Mouse (Mus musculus) T-helper 17 cell (primary cell): ENCODE data around the gene Tcaim.
"Not testable (repeated sequence)": the region's sequence is repeated elsewhere in the genome, so short reads cannot be mapped to it uniquely, and the experiment has no call there.

ENCODE experiments used
- in situ Hi-C, 2 experiments: fragments of 300-600 bp; cut with MboI, MseI; formaldehyde crosslinking; loops; 1 replicate in 1 of 2; 2 replicates in 1 of 2; pipeline ENCODE4 v1.15.1; 2025; ENCODE audit warnings: high pct_unique_total_duplicates in 2 of 2

Gene Tcaim

DNA sequence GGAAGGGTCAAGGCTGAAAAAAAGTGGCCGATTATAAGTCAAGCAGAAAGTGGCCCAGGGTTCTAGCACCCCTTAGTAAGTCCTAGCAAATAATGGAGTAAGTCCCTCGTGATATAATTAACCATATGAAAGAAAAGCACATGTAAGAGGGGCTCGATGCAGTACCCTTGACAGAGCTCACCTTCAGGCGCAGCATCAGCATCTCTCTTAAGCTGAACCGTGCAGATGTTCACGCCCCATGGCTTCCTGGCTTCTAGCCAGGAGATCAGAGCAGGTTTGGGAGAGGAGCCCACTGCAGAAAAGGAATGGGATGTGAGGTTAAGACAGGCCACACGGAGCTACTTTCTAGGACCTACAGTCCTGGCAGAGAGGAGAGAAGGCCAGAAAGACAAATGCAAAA lies 49.2 kb downstream of the Tcaim start:
- in situ Hi-C loops = loop anchor here in 1 of 2 experiments (5.0 kb wide), 1 partner anchor 38 kb away; no protein-coding TSS in a partner anchor

GRCm38 (mm10) chr9:122855141-122855540 lies 49.8 kb downstream of the Tcaim start:
- in situ Hi-C loops = not testable (repeated sequence)

DNA sequence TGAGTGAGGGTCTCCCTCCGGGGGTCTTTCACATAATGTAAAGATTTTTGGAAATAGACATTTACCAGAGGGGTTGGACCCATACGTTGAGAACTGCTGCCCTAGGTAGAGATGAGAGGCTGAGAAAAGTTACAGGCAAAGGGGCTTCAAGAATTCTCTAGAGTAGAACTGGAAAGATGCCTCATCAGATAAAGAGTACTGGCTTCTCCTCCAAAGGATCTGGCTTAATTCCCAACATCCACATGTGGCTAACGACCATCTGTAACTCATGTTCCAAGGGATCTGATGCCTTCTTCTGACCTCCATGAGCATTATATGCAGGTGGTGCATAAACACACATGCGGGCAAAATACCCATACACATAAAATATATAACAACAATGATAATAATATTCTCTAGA lies 50.3 kb downstream of the Tcaim start:
- in situ Hi-C loops = no loop called here

- in situ Hi-C loops = no loop called here
These were observed 51.4 kb downstream of the Tcaim start for GRCm38 (mm10) chr9:122856716-122857115.

DNA sequence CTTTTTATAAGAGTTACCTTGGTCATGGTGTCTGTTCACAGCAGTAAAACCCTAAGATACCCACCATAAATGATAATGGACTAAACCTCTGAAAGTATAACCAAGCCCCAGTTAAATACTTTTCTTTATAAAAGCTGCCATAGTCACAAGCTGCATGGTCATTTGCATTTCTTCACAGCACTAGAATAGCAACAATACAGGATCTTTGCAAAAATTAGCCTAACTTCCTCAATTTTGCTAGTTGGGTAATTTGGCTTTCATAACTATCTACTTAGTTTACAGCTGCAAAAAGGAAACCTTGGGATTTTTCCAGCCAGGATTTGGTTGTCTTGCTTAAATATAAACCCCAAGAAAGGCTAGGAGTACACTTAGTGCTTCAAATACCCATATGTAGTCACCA lies 55.4 kb downstream of the Tcaim start:
- in situ Hi-C loops = no loop called here

DNA sequence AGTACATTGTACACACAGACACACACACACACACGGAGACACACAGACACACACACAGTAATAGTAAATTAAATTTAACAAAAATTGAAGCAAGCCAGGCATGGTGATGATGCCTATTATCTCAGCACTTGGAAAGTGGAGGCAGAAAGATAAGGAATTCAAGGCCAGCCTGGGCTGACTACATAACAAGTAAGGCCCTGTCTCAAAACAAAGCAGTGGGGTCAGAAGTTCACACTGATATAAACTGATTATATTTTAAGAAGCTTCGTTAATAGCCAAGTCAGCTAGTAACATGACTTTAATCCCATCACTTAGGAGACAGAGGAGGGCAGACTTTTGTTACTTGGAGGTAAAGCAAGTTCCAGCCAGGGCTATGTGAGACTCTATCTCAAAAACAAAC lies 58.4 kb downstream of the Tcaim start:
- in situ Hi-C loops = no loop called here

GRCm38 (mm10) chr9:122864848-122865247 lies 59.5 kb downstream of the Tcaim start:
- in situ Hi-C loops = loop anchor here in 1 of 2 experiments (5.0 kb wide), 1 partner anchor 82 kb away; no protein-coding TSS in a partner anchor

- in situ Hi-C loops = loop anchor here in 1 of 2 experiments (5.0 kb wide), 1 partner anchor 82 kb away; no protein-coding TSS in a partner anchor
These were observed 60.4 kb downstream of the Tcaim start, which contains the start of gene Zfp445 for GRCm38 (mm10) chr9:122865697-122866166. Gene Zfp445 (minus strand): TSS chr9:122866006.

DNA sequence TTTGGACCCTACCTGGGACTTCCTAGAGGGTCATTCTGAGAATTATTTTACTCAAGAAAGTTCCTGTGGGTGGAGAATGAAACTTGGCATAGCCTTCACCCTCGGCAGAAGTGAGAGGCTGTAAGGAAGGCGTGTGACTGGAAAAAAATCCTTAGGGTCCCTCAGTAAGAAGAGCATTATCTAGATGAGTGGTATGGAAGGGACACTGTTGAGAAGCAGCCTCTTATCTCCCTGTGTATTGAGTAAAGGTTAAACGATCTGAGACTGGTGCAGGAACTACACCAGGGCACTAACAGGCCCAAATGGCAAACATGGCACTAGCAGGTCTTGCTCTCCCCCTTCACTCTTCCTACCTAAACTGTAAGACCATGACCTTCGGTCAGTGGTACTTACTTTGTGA lies 60.9 kb downstream of the Tcaim start:
- in situ Hi-C loops = loop anchor here in 1 of 2 experiments (5.0 kb wide), 1 partner anchor 81 kb away; no protein-coding TSS in a partner anchor

DNA sequence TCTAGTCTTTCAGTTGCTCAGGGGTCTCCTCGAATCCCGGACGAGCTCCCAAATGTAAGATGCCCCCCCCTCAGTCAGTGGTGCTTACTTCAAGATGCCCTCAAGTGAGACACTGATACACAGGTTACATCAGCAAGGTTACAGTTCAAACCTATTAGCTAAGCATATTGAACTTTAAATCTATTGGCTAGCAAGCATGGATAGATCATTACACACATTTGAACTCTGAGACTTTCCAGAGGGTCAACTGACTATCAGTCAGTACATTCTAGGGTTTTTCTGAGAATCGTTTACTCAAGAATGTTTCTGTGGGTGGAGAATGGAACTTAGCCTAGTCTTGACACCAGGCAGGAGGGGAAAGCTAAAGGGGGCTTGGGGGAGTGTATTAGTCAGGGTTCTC lies 67.3 kb downstream of the Tcaim start:
- in situ Hi-C loops = no loop called here

DNA sequence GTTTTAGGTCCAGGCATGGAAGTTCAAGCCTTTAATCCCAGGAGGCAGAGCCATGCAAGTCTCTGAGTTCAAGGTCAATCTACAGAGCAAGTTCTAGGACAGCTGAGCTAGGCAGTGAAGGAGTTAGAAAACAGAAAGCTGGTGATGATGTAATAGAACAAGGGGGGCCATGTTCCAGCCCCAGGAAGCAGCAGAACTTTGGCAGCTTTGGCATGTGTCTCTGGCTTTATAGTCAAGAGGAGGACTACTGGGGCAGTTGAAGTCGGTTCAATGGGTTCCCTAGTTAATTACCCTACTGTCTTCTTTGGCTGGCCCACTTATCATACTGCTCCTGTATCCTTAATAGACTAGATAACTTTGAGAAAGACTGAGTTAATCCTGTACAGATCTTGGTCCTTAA lies 69.3 kb downstream of the Tcaim start:
- in situ Hi-C loops = no loop called here

GRCm38 (mm10) chr9:122875145-122875544 lies 69.8 kb downstream of the Tcaim start:
- in situ Hi-C loops = no loop called here

DNA sequence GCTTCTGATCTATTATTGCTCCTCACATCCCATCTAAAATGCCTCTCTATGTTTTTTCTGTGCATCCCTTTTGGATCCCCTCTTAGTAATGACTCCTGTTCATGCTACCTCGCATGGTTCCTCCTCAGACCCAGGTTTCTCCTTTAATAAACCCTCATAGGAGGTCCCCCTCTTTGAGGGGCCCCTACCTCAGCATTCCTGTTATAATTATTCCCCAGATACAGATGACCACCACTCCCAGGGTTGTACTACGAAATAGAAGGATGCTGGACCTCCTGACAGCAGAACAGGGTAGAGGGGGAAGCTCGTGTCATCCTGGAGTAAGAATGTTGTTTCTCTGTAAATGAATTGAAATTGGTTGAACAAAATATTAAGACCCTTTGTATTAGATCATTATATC lies 80.0 kb downstream of the Tcaim start, which contains the start of gene Zkscan7:
Gene Zkscan7, plus strand, starts transcription at position 301 of the 400 bp plus-strand sequence.
- in situ Hi-C loops = loop anchor here in 1 of 2 experiments (10.0 kb wide), 1 partner anchor 1311 kb away; no protein-coding TSS in a partner anchor
